Mouse (Mus musculus): ENCODE measurements around the gene Pcif1. TPM values are rescaled to one million over a fixed set of nuclear protein-coding genes. Genes with fewer than 3 reads are reported as not detected.
A peak's percentile ranks its signal among the peaks of the same experiment; 100 is the strongest.

Pcif1 gene
- polyA plus RNA-seq, 1 experiment, result 46.5 TPM

DNA sequence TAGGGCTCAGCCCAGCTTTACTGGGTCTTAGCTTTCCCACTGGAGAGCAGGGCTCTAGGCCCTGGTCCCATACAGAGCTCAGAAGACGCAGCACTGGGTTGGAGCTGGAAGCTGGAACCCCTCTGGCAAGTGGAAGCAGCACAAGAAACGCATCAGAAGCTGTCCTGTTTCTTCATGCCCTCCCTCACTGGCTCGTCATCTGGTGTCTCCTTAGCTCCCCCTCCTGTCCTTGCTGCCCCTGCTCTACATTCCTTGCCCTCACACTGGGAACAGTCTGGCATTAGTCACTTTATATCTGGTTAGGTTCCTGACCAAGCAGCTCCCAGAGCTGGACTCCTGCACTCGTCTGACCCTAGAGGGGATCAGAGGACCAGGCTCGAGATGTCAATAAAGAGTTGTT lies 14.9 kb downstream of the Pcif1 start:
- TF ChIP-seq FOSL1 (IDR thresholded peaks at IDR 0.05; ENCODE audit: insufficient read depth, low read length, poor library complexity, severe bottlenecking) (no peak), MAX (IDR thresholded peaks at IDR 0.05) (no peak), CEBPB (IDR thresholded peaks at IDR 0.05; ENCODE audit: low read depth) (no peak), MYOG (IDR thresholded peaks at IDR 0.05; ENCODE audit: control insufficient read depth, extremely low read depth, insufficient read length) (no peak), CTCF (IDR thresholded peaks at IDR 0.05; ENCODE audit: control insufficient read depth, insufficient read depth, insufficient read length) (no peak), USF1 (IDR thresholded peaks at IDR 0.05; ENCODE audit: low read depth) (no peak), MYOD1 (IDR thresholded peaks at IDR 0.05; ENCODE audit: control insufficient read depth, insufficient read length, low read depth) (no peak)

GRCm38 (mm10) chr2:164894644-164895043 lies 15.5 kb downstream of the Pcif1 start:
- Histone ChIP-seq H3K4me3 (ENCODE audit: insufficient read depth, poor library complexity, severe bottlenecking) (no peak overlapping the region), H3K79me2 (ENCODE audit: control insufficient read depth, insufficient read depth) (no peaks in the 10 kb centered on the region), H3K36me3 (ENCODE audit: control insufficient read depth, insufficient read depth) (peaks cover 96% of the 10 kb centered on the region), H3ac (ENCODE audit: control insufficient read depth, insufficient read length, low read depth) (no peak overlapping the region), H3K27me3 (ENCODE audit: control insufficient read depth, insufficient read depth, insufficient read length) (no peaks in the 10 kb centered on the region), H3K79me3 (ENCODE audit: low read depth) (no peaks in the 10 kb centered on the region)
- TF ChIP-seq CTCF (IDR thresholded peaks at IDR 0.05; ENCODE audit: control insufficient read depth, insufficient read depth, insufficient read length), result peak; percentile 17
- no peak for TF ChIP-seq USF1 (IDR thresholded peaks at IDR 0.05; ENCODE audit: low read depth)

More for the DNA sequence above, 14.9 kb downstream of the Pcif1 start:
- Histone ChIP-seq H3K79me2 (ENCODE audit: control insufficient read depth, insufficient read depth) (no peaks in the 10 kb centered on the region), H3ac (ENCODE audit: control insufficient read depth, insufficient read length, low read depth) (no peak overlapping the region), H3K4me3 (ENCODE audit: insufficient read depth, poor library complexity, severe bottlenecking) (no peak overlapping the region), H3K79me3 (ENCODE audit: low read depth) (no peaks in the 10 kb centered on the region), H3K27me3 (ENCODE audit: control insufficient read depth, insufficient read depth, insufficient read length) (no peaks in the 10 kb centered on the region), H3K36me3 (ENCODE audit: control insufficient read depth, insufficient read depth) (peaks cover 97% of the 10 kb centered on the region)

GRCm38 (mm10) chr2:164895885-164896284 lies 16.8 kb downstream of the Pcif1 start:
- TF ChIP-seq CTCF (IDR thresholded peaks at IDR 0.05; ENCODE audit: control insufficient read depth, insufficient read depth, insufficient read length), result no peak
- no peak for TF ChIP-seq MAX (IDR thresholded peaks at IDR 0.05)
- no peak for TF ChIP-seq FOSL1 (IDR thresholded peaks at IDR 0.05; ENCODE audit: insufficient read depth, low read length, poor library complexity, severe bottlenecking)
- Histone ChIP-seq H3K79me3 (ENCODE audit: low read depth) (no peaks in the 10 kb centered on the region), H3ac (ENCODE audit: control insufficient read depth, insufficient read length, low read depth) (no peak overlapping the region), H3K27me3 (ENCODE audit: control insufficient read depth, insufficient read depth, insufficient read length) (no peaks in the 10 kb centered on the region), H3K79me2 (ENCODE audit: control insufficient read depth, insufficient read depth) (no peaks in the 10 kb centered on the region), H3K36me3 (ENCODE audit: control insufficient read depth, insufficient read depth) (peaks cover 94% of the 10 kb centered on the region), H3K4me3 (ENCODE audit: insufficient read depth, poor library complexity, severe bottlenecking) (no peak overlapping the region)

- H3K79me2 ChIP-seq (ENCODE audit: control insufficient read depth, insufficient read depth), result no peaks in the 10 kb centered on the region
- TF ChIP-seq MYOD1 (IDR thresholded peaks at IDR 0.05; ENCODE audit: control insufficient read depth, insufficient read length, low read depth) (no peak), USF1 (IDR thresholded peaks at IDR 0.05; ENCODE audit: low read depth) (no peak), CTCF (IDR thresholded peaks at IDR 0.05; ENCODE audit: control insufficient read depth, insufficient read depth, insufficient read length) (no peak), MAX (IDR thresholded peaks at IDR 0.05) (no peak), CEBPB (IDR thresholded peaks at IDR 0.05; ENCODE audit: low read depth) (no peak), FOSL1 (IDR thresholded peaks at IDR 0.05; ENCODE audit: insufficient read depth, low read length, poor library complexity, severe bottlenecking) (no peak), MYOG (IDR thresholded peaks at IDR 0.05; ENCODE audit: control insufficient read depth, extremely low read depth, insufficient read length) (no peak)
- H3K79me3 ChIP-seq (ENCODE audit: low read depth), result no peaks in the 10 kb centered on the region
- H3K36me3 ChIP-seq (ENCODE audit: control insufficient read depth, insufficient read depth), result peaks cover 86% of the 10 kb centered on the region
- no peaks in the 10 kb centered on the region for H3K27me3 ChIP-seq (ENCODE audit: control insufficient read depth, insufficient read depth, insufficient read length)
- H3K4me3 ChIP-seq (ENCODE audit: insufficient read depth, poor library complexity, severe bottlenecking), result no peak overlapping the region
- no peak overlapping the region for H3ac ChIP-seq (ENCODE audit: control insufficient read depth, insufficient read length, low read depth)
Observed at GRCm38 (mm10) chr2:164898008-164898407, 18.9 kb downstream of the Pcif1 start.

GRCm38 (mm10) chr2:164899034-164899433 lies 19.9 kb downstream of the Pcif1 start:
- Histone ChIP-seq H3K27me3 (ENCODE audit: control insufficient read depth, insufficient read depth, insufficient read length) (no peaks in the 10 kb centered on the region), H3K79me2 (ENCODE audit: control insufficient read depth, insufficient read depth) (no peaks in the 10 kb centered on the region), H3K79me3 (ENCODE audit: low read depth) (no peaks in the 10 kb centered on the region), H3K4me3 (ENCODE audit: insufficient read depth, poor library complexity, severe bottlenecking) (no peak overlapping the region), H3K36me3 (ENCODE audit: control insufficient read depth, insufficient read depth) (peaks cover 77% of the 10 kb centered on the region), H3ac (ENCODE audit: control insufficient read depth, insufficient read length, low read depth) (no peak overlapping the region)
- TF ChIP-seq CTCF (IDR thresholded peaks at IDR 0.05; ENCODE audit: control insufficient read depth, insufficient read depth, insufficient read length) (no peak), MYOG (IDR thresholded peaks at IDR 0.05; ENCODE audit: control insufficient read depth, extremely low read depth, insufficient read length) (no peak), CEBPB (IDR thresholded peaks at IDR 0.05; ENCODE audit: low read depth) (no peak), MYOD1 (IDR thresholded peaks at IDR 0.05; ENCODE audit: control insufficient read depth, insufficient read length, low read depth) (no peak), USF1 (IDR thresholded peaks at IDR 0.05; ENCODE audit: low read depth) (no peak), FOSL1 (IDR thresholded peaks at IDR 0.05; ENCODE audit: insufficient read depth, low read length, poor library complexity, severe bottlenecking) (no peak), MAX (IDR thresholded peaks at IDR 0.05) (no peak)

GRCm38 (mm10) chr2:164899723-164900459 lies 20.8 kb downstream of the Pcif1 start:
- H3K79me2 ChIP-seq (ENCODE audit: control insufficient read depth, insufficient read depth), result no peaks in the 10 kb centered on the region
- TF ChIP-seq USF1 (IDR thresholded peaks at IDR 0.05; ENCODE audit: low read depth) (no peak), CTCF (IDR thresholded peaks at IDR 0.05; ENCODE audit: control insufficient read depth, insufficient read depth, insufficient read length) (no peak), MAX (IDR thresholded peaks at IDR 0.05) (no peak), FOSL1 (IDR thresholded peaks at IDR 0.05; ENCODE audit: insufficient read depth, low read length, poor library complexity, severe bottlenecking) (no peak), MYOG (IDR thresholded peaks at IDR 0.05; ENCODE audit: control insufficient read depth, extremely low read depth, insufficient read length) (no peak), MYOD1 (IDR thresholded peaks at IDR 0.05; ENCODE audit: control insufficient read depth, insufficient read length, low read depth) (no peak), CEBPB (IDR thresholded peaks at IDR 0.05; ENCODE audit: low read depth) (no peak)
- H3K36me3 ChIP-seq (ENCODE audit: control insufficient read depth, insufficient read depth), result peaks cover 78% of the 10 kb centered on the region
- H3K27me3 ChIP-seq (ENCODE audit: control insufficient read depth, insufficient read depth, insufficient read length), result no peaks in the 10 kb centered on the region
- no peak overlapping the region for H3K4me3 ChIP-seq (ENCODE audit: insufficient read depth, poor library complexity, severe bottlenecking)
- no peak overlapping the region for H3ac ChIP-seq (ENCODE audit: control insufficient read depth, insufficient read length, low read depth)
- no peaks in the 10 kb centered on the region for H3K79me3 ChIP-seq (ENCODE audit: low read depth)

Measured in C2C12 (cell line).